Mouse (Mus musculus): Measurements from ENCODE around the gene Pcolce.

- TF ChIP-seq CTCF (IDR thresholded peaks at IDR 0.05; ENCODE audit: low read depth) (no peak), EP300 (IDR thresholded peaks at IDR 0.05; ENCODE audit: low read depth) (no peak)
These were observed 12.2 kb downstream of the Pcolce start for GRCm38 (mm10) chr5:137601365-137601729.

All from liver, embryonic 14.5 days (tissue).